Mouse (Mus musculus) heart, postnatal 25 days (tissue): ENCODE measurements around the gene Ubc. TPM values are rescaled to one million over a fixed set of nuclear protein-coding genes. Genes with fewer than 3 reads are reported as not detected.
A peak's percentile ranks its signal among the peaks of the same experiment; 100 is the strongest.
"Not testable (repeated sequence)": the region's sequence is repeated elsewhere in the genome, so short reads cannot be mapped to it uniquely, and the experiment has no call there.

Experiments used
- DNase-seq: peaks from one replicate; pipeline ENCODE4 v3.0.0; 2022; ENCODE audit warnings: low spot score
- intact Hi-C: fragments of 180-260 bp; cut with DNase I; formaldehyde crosslinking; loops from one replicate; pipeline ENCODE4 v1.15.1; 2025
- total RNA-seq, 2 experiments: library from RNA; stranded (reverse); gene quantifications; 2 replicates each; pipeline ENCODE4 v1.2.3; 2021

The Ubc gene
- total RNA-seq: 1,000 to 10,000 TPM in 1 of 2 experiments, 100 to 1,000 TPM in 1; 907 to 1,197 TPM

- intact Hi-C loops: no loop called here
- DNase-seq: peak; percentile 88
Observed at GRCm38 (mm10) chr5:125389579-125390441, at the start of gene Ubc. Ubc (minus strand) TSS chr5:125390202.

GRCm38 (mm10) chr5:125434347-125434746 lies 44.3 kb upstream of the Ubc start:
- DNase-seq, intact Hi-C loops: not testable (repeated sequence)

- intact Hi-C loops: no loop called here
- DNase-seq: peak; percentile 83
Observed at GRCm38 (mm10) chr5:125433793-125434337, 43.9 kb upstream of the Ubc start, which contains the start of gene Dhx37. Dhx37 (minus strand) TSS chr5:125434121.

- intact Hi-C loops: not testable (repeated sequence)
Observed at GRCm38 (mm10) chr5:125432324-125432723, 42.3 kb upstream of the Ubc start.

GRCm38 (mm10) chr5:125426343-125426742 lies 36.3 kb upstream of the Ubc start:
- DNase-seq: no peak
- intact Hi-C loops: no loop called here

More at GRCm38 (mm10) chr5:125432324-125432723, 42.3 kb upstream of the Ubc start:
- not testable (repeated sequence) for DNase-seq

- DNase-seq: no peak
Observed at GRCm38 (mm10) chr5:125425698-125426276, 35.8 kb upstream of the Ubc start.

GRCm38 (mm10) chr5:125419124-125419523 lies 29.1 kb upstream of the Ubc start:
- no peak for DNase-seq

More at GRCm38 (mm10) chr5:125425698-125426276, 35.8 kb upstream of the Ubc start:
- intact Hi-C loops: no loop called here

GRCm38 (mm10) chr5:125418636-125419035 lies 28.6 kb upstream of the Ubc start:
- intact Hi-C loops: no loop called here
- DNase-seq: no peak

More at GRCm38 (mm10) chr5:125419124-125419523, 29.1 kb upstream of the Ubc start:
- intact Hi-C loops: no loop called here

- intact Hi-C loops: no loop called here
- DNase-seq: no peak
Observed at GRCm38 (mm10) chr5:125416183-125416582, 26.2 kb upstream of the Ubc start.

GRCm38 (mm10) chr5:125413763-125414162 lies 23.8 kb upstream of the Ubc start:
- intact Hi-C loops: loop anchor here (5.0 kb wide), 2 partner anchors 49 to 74 kb away; no protein-coding TSS in a partner anchor
- no peak for DNase-seq

GRCm38 (mm10) chr5:125412536-125412935 lies 22.5 kb upstream of the Ubc start:
- DNase-seq: not testable (repeated sequence)
- intact Hi-C loops: loop anchor here (5.0 kb wide), 2 partner anchors 50 to 75 kb away; no protein-coding TSS in a partner anchor

- no peak for DNase-seq
- intact Hi-C loops: loop anchor here (5.0 kb wide), 2 partner anchors 50 to 75 kb away; no protein-coding TSS in a partner anchor
Observed at GRCm38 (mm10) chr5:125411972-125412530, 22.0 kb upstream of the Ubc start.

GRCm38 (mm10) chr5:125409348-125410090 lies 19.5 kb upstream of the Ubc start:
- intact Hi-C loops: loop anchor here (5.0 kb wide), 2 partner anchors 53 to 78 kb away; no protein-coding TSS in a partner anchor
- no peak for DNase-seq

- DNase-seq: peak; percentile 51
- intact Hi-C loops: no loop called here
Observed at GRCm38 (mm10) chr5:125408842-125409241, 18.8 kb upstream of the Ubc start.

GRCm38 (mm10) chr5:125407910-125408575 lies 18.0 kb upstream of the Ubc start:
- DNase-seq: no peak
- intact Hi-C loops: no loop called here

GRCm38 (mm10) chr5:125407020-125407830 lies 17.2 kb upstream of the Ubc start:
- no peak for DNase-seq

GRCm38 (mm10) chr5:125406322-125407016 lies 16.5 kb upstream of the Ubc start:
- peak; percentile 57 for DNase-seq
- intact Hi-C loops: no loop called here

More at GRCm38 (mm10) chr5:125407020-125407830, 17.2 kb upstream of the Ubc start:
- intact Hi-C loops: no loop called here
